Mouse (Mus musculus) layer of hippocampus, adult 18-20 months (tissue): ENCODE data around the gene Pou6f2. TPM values are rescaled to one million over a fixed set of nuclear protein-coding genes. Genes with fewer than 3 reads are reported as not detected.

ENCODE experiments used
- DNase-seq, 2 experiments: peaks; one replicate each; pipeline ENCODE4 v3.0.0; 2022; ENCODE audit warnings: low spot score in 2 of 2
- long read RNA-seq: library from polyadenylated mRNA; stranded (forward); transcript quantifications from one replicate; pipeline ENCODE4 v2.0.0, GENCODE M21; 2021
- total RNA-seq, 2 experiments: library from RNA; stranded (reverse); gene quantifications; 2 replicates each; pipeline ENCODE4 v1.2.3; 2021

Gene Pou6f2
- 1 to 10 TPM; 1.2 to 1.3 TPM for total RNA-seq
- long read RNA-seq, partial matches to known transcripts, result 0 of 1 reads
- long read RNA-seq, other reads (novel, unspliced or antisense), result 0 of 1 reads

- no peak for DNase-seq
These were observed at the start of gene Pou6f2 for GRCm38 (mm10) chr13:18397586-18397985. Gene Pou6f2, minus strand, starts transcription at chr13:18397686.

GRCm38 (mm10) chr13:18439858-18440257 is 42.4 kb upstream of the Pou6f2 start:
- DNase-seq, result no peak

GRCm38 (mm10) chr13:18387673-18388072 is 9.8 kb downstream of the Pou6f2 start:
- DNase-seq, result no peak

GRCm38 (mm10) chr13:18363373-18363772 is 34.1 kb downstream of the Pou6f2 start:
- DNase-seq, result no peak

- DNase-seq, result no peak
These were observed 52.7 kb downstream of the Pou6f2 start for GRCm38 (mm10) chr13:18344580-18345333.

- peak; percentile 8 to 28 for DNase-seq
These were observed 58.5 kb downstream of the Pou6f2 start for GRCm38 (mm10) chr13:18338910-18339501.

- peak in 1 of 2 experiments; percentile 42 for DNase-seq
These were observed 59.5 kb downstream of the Pou6f2 start for GRCm38 (mm10) chr13:18338022-18338421.

- no peak for DNase-seq
These were observed 63.5 kb downstream of the Pou6f2 start for GRCm38 (mm10) chr13:18334035-18334434.

- DNase-seq, result no peak
These were observed 64.9 kb downstream of the Pou6f2 start for GRCm38 (mm10) chr13:18332596-18332995.

GRCm38 (mm10) chr13:18323980-18324678 is 73.4 kb downstream of the Pou6f2 start:
- DNase-seq, result no peak

- no peak for DNase-seq
These were observed 74.1 kb downstream of the Pou6f2 start for GRCm38 (mm10) chr13:18323407-18323806.

GRCm38 (mm10) chr13:18312613-18313012 is 84.9 kb downstream of the Pou6f2 start:
- DNase-seq, result no peak

- DNase-seq, result no peak
These were observed 88.5 kb downstream of the Pou6f2 start for GRCm38 (mm10) chr13:18309024-18309423.

- no peak for DNase-seq
These were observed 90.9 kb downstream of the Pou6f2 start for GRCm38 (mm10) chr13:18306506-18307145.

GRCm38 (mm10) chr13:18299966-18300365 is 97.5 kb downstream of the Pou6f2 start:
- no peak for DNase-seq

- DNase-seq, result no peak
These were observed 104.0 kb downstream of the Pou6f2 start for GRCm38 (mm10) chr13:18293438-18293837.

GRCm38 (mm10) chr13:18290253-18290914 is 107.1 kb downstream of the Pou6f2 start:
- DNase-seq, result peak in 1 of 2 experiments; percentile 23

GRCm38 (mm10) chr13:18287536-18287935 is 110.0 kb downstream of the Pou6f2 start:
- no peak for DNase-seq

GRCm38 (mm10) chr13:18282361-18282982 is 115.0 kb downstream of the Pou6f2 start:
- DNase-seq, result no peak

- peak; percentile 9 for DNase-seq
These were observed 116.4 kb downstream of the Pou6f2 start for GRCm38 (mm10) chr13:18281084-18281483.
